Mouse (Mus musculus) bone marrow macrophage, adult 2 months (primary cell): Measurements from ENCODE around the gene Cnep1r1.

Experiments used
- CTCF ChIP-seq: IDR thresholded peaks from 2 replicates; pipeline ENCODE4 v1.5.1; 2012; ENCODE audit warnings: low read depth, mild to moderate bottlenecking, low read length, moderate library complexity
- POLR2A ChIP-seq: IDR thresholded peaks from 2 replicates; pipeline ENCODE4 v1.6.1; 2012; ENCODE audit warnings: mild to moderate bottlenecking, low read depth, low read length, borderline replicate concordance

GRCm38 (mm10) chr8:88137748-88138484 is 19.3 kb downstream of the Cnep1r1 start, which contains the start of gene Heatr3:
- TF ChIP-seq POLR2A (no peak), CTCF (no peak)
